Comparison of ENCODE assay signal across 1 mouse cellular context in the genomic region with DNA sequence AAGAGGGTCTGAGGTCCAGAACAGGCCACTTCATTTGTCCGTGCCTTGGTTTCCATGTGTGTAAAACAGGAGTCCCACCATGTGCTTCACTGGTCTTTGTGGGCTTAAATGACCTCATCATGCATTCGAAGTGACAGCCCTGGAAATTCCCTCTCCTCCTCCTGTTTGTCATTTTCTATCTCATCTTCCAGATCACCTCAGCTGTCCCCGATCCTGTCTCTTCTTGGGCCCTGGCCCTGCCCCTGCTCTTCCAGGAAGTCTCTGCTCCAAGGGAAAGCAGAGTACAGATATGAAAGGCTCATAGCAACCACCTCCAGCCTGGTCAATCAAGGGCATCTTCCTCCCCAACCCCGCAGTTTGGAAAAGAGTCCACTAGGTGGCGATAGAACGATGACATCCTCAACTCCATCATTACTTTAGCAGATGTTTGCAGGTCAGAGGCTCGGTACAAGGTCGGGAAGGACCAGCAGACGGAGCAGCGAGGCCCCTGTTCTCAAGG.
A peak's percentile ranks its signal among the peaks of the same experiment; 100 is the strongest.
TF ChIP-seq lines count a peak whose summit lies in the region.

No protein-coding gene starts in this region.

TF ChIP-seq in CH12.LX, 34 proteins besides CTCF, POLR2A, EP300 and RAD21 (continued from another document):
- TF ChIP-seq MEF2A (IDR thresholded peaks at IDR 0.05; ENCODE audit: borderline replicate concordance, low read depth, low read length) (no peak; the same call in 1 of the 2 replicates), USF2 (conservative IDR thresholded peaks at IDR 0.05; ENCODE audit: low read depth, low read length) (no peak), GABPA (IDR thresholded peaks at IDR 0.05; ENCODE audit: insufficient replicate concordance, low read depth, low read length) (no peak), JUN (IDR thresholded peaks at IDR 0.05; ENCODE audit: insufficient read depth, low read depth, low read length) (peak; percentile 59; the same call in 1 of the 2 replicates), RCOR1 (conservative IDR thresholded peaks at IDR 0.05; ENCODE audit: low read depth, low read length) (no peak), CHD2 (IDR thresholded peaks at IDR 0.05; ENCODE audit: low read length) (no peak; the same call in 1 of the 2 replicates), MAX (IDR thresholded peaks at IDR 0.05; ENCODE audit: low read length) (peak; percentile 86), ZKSCAN1 (IDR thresholded peaks at IDR 0.05; ENCODE audit: borderline replicate concordance, low read depth, low read length) (no peak), ETS1 (conservative IDR thresholded peaks at IDR 0.05; ENCODE audit: low read depth, low read length) (peak; percentile 79), KAT2A (IDR thresholded peaks at IDR 0.05; ENCODE audit: insufficient replicate concordance, low read length) (no peak), ZMIZ1 (IDR thresholded peaks at IDR 0.05; ENCODE audit: low read depth, low read length) (no peak), MYC (IDR thresholded peaks at IDR 0.05; ENCODE audit: low read depth, low read length) (peak; percentile 93), TCF12 (IDR thresholded peaks at IDR 0.05; ENCODE audit: low read depth, low read length) (peak; percentile 60; the same call in 1 of the 2 replicates), UBTF (IDR thresholded peaks at IDR 0.05; ENCODE audit: low read depth, low read length) (0 out of 2 replicates have a peak, but pooled peaks have one; percentile 41), POLR2AphosphoS2 (IDR thresholded peaks at IDR 0.05; ENCODE audit: low read depth, low read length) (peak; percentile 28; the same call in 1 of the 2 replicates), ELF1 (IDR thresholded peaks at IDR 0.05; ENCODE audit: low read depth, low read length) (peak; percentile 68), CHD1 (IDR thresholded peaks at IDR 0.05; ENCODE audit: low read depth, low read length) (no peak), MAFK (IDR thresholded peaks at IDR 0.05; ENCODE audit: insufficient replicate concordance, low read length) (no peak), SIN3A (IDR thresholded peaks at IDR 0.05; ENCODE audit: low read length) (peak; percentile 18; the same call in 1 of the 2 replicates), BHLHE40 (IDR thresholded peaks at IDR 0.05; ENCODE audit: low read depth, low read length) (peak; percentile 61), NRF1 (IDR thresholded peaks at IDR 0.05; ENCODE audit: low read depth, low read length) (no peak), ZNF384 (IDR thresholded peaks at IDR 0.05; ENCODE audit: low read depth, low read length) (peak; percentile 5; the same call in 1 of the 2 replicates), USF1 (IDR thresholded peaks at IDR 0.05; ENCODE audit: low read depth, low read length) (no peak), NELFE (IDR thresholded peaks at IDR 0.05; ENCODE audit: low read depth, low read length) (no peak), HCFC1 (IDR thresholded peaks at IDR 0.05; ENCODE audit: low read depth, low read length) (no peak), TBP (conservative IDR thresholded peaks at IDR 0.05; ENCODE audit: low read depth, low read length) (no peak), MAZ (IDR thresholded peaks at IDR 0.05; ENCODE audit: low read depth, low read length) (no peak; the same call in 1 of the 2 replicates), E2F4 (IDR thresholded peaks at IDR 0.05; ENCODE audit: insufficient replicate concordance, low read depth, low read length) (no peak), SMC3 (IDR thresholded peaks at IDR 0.05; ENCODE audit: low read depth, low read length) (peak; percentile 65), MXI1 (IDR thresholded peaks at IDR 0.05; ENCODE audit: low read depth, low read length) (peak; percentile 89), ZC3H11A (IDR thresholded peaks at IDR 0.05; ENCODE audit: low read depth, low read length) (no peak)
